Mouse (Mus musculus): Measurements from ENCODE around the gene Vamp2.

Vamp2 gene

DNA sequence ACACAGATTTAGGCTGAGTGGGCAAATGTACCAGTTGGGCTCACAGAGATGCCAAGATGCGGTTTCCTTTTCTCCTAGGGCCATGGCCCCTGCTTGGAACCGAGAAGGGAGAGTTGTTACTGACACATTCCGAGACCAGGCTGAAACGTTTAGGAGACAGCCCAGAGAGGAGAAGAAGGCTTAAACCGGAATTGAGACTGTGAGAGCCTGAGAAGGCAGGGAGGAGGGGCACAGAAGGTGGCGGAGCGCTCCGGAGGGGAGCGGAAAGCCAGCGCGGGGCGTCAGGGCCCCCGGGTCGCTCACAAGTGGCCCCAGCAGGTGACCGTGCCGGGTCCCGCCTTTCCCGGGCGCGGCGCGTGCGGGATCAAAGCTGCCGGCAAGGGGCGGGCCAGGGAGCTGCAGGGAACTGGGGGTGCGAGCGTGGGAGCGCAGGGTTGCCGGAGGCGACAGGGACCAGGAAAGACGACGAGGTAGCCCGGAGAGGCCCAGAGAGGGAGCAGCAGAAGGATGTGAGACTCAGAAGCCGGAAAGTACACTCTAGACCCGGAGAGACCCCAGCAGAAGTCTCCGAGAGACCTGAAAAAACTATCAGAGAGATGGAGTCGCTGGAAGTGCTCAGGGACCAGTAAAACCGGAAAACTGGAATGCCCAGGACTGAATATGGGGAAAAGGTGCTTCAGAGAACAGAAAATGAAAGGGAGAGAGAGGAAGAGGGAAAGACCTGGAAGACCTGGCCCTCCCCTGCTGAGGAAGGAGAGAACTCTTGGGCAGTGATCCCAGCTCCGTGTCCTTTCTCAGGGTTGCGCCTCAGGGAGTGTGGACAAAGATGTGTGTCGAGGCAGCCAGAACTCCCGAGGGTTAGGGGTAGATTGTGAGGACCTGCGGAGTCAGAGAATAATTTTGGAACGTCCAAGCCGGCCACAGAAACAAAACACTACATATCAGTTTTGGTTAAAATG, 29.7 kb downstream of the Vamp2 start:
- DNase-seq, result peak; percentile 81

DNA sequence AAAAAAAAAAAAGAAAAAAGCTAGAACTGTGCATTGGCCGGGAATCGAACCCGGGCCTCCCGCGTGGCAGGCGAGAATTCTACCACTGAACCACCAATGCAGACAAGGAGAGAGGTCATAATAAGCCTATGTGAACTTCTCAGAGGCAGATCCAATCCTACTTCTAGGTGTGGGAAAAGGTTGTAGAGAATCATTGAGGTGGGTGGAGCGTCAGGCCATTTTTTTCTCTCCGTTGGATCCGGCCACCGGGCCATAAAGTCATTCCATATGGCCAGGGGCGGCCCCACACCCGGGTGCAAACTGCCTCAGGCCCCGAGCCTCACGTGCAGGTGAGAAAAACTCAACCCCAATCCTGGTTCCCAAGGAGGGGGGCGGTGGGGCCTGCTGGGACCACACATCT, 30.5 kb downstream of the Vamp2 start:
- DNase-seq, result peak; percentile 86

DNA sequence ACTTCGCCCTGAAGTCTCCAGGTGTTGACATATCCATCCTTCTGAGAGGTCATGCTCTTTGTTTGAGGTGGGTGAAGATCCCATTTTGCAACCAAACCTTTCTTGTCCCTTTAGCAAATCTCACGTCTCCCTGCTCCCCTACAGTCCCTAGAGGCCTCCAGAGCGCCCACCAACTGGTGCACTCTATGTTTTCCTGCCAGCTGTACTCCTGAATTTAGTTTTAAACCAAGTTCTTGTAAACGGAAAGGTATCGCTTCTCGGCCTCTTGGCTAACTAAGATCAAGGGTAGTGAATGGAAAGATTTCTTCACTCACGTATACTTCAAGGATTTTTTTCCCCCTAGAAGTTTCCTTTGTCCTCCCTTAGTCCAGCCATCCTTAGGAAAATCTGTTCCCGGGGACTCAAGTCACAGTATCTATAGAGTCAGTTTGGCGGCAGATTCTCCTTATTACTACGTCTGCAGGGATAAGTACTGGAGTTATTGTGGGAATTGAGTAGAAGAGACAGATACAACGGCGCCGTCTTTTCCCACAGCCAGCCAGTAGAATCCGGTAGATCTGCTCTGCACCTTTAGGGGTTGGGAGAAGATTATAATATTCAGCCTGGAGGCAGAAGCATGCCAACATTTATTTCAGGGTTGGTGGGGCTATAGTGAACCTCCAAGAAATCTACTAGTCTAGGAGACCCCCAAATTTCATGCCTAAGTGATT, 31.3 kb downstream of the Vamp2 start:
- DNase-seq, result no peak

- peak; percentile 24 for DNase-seq
Measured at GRCm38 (mm10) chr11:69120221-69121000, 32.1 kb downstream of the Vamp2 start, which contains the start of gene Hes7. Hes7 (plus strand) TSS chr11:69120404.

DNA sequence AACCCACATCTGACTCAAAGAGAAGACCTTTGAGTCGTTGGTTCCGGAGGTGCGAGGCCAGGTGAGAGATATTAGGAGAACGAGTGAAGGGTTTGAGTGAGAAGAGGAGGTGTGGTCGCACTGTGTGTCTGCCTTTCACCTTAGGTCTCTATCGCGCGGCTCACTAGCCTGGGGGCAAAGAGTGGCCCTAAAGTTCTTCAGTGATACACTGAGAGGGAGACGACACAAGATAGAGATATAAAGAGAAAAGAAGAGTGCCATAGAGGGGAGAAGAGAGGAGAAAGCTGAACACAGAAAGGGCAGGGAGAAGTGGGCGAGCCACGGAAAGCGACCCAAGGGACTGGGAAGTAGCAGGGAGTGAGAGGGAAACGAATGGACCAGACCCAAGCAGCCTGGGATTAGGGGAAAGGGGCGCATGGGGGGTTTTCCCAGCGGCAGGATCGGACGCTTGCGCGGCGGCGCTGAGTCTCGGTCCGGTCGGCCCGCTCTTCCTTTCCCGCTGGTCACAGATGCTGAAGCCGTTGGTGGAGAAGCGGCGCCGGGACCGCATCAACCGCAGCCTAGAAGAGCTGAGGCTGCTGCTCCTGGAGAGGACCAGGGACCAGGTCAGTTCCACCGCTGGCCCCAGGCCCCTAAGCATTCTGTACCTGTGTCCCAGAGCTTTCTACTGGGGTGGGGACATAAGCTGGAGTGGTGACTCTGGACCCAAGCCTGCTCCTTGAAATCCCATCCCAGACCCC, 32.9 kb downstream of the Vamp2 start:
- DNase-seq, result no peak

GRCm38 (mm10) chr11:69121741-69122335, 33.5 kb downstream of the Vamp2 start:
- DNase-seq, result peak; percentile 54

DNA sequence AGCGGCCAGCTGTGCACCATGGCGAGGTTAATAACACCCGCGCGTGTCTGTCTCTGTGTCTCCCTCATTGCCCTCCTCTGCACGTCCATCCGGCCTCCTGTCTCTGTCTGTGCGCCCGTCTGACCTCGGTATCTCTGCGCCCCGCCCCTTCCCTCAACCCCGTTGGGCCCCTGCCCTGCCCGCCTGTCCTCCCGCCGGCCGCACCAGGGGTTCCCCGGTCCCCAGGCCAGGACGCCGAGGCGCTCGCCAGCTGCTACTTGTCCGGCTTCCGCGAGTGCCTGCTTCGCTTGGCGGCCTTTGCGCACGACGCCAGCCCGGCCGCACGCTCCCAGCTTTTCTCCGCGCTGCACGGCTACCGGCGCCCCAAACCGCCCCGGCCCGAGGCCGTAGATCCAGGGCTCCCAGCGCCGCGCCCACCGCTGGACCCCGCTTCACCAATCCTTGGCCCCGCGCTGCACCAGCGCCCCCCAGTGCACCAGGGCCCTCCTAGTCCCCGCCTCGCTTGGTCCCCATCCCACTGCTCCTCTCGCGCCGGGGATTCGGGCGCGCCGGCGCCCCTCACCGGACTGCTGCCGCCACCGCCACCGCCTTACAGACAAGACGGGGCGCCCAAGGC, 34.2 kb downstream of the Vamp2 start, which contains the start of gene 9130213A22Rik:
Gene 9130213A22Rik (minus strand): TSS at position 254 of the 616 bp plus-strand sequence.
- peak; percentile 88 for DNase-seq

GRCm38 (mm10) chr11:69123056-69123692, 34.9 kb downstream of the Vamp2 start:
- DNase-seq, result peak; percentile 88

DNA sequence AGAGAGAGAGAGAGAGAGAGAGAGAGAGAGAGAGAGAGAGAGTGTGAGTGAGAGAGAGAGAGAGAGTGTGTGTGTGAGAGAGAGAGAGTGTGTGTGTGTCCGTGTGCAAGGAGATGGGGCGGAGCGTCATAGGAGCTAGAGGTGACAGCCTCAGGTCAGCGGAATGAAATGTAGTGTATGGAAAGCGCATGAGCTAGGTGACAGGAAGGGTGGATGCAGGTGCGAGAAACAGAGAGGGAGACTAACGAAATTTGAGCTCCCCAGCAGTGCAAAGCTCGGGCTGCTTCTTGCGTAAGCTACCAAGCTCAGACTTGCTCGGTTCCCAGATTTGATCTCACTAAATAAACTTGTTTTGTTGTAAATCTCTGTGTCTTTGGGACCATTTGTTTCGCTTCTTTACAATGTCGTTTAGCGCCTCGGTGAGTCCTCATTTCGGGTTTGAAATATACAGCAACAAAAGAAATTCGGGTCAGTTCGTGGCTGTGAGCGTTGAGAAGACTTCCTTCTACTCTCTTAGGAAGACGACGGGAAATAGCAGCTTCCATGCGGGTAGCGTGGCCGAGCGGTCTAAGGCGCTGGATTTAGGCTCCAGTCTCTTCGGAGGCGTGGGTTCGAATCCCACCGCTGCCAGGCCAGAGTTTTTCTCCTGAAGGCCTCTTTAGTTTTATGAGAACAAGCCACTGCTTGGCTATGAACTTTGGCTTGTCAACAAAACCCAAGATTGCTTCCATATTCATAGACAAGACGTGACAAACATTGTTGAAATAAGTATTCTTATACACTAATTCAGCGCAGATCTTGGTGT, 35.6 kb downstream of the Vamp2 start:
- DNase-seq, result peak; percentile 84

GRCm38 (mm10) chr11:69124498-69124847, 36.2 kb downstream of the Vamp2 start:
- DNase-seq, result peak; percentile 75

DNA sequence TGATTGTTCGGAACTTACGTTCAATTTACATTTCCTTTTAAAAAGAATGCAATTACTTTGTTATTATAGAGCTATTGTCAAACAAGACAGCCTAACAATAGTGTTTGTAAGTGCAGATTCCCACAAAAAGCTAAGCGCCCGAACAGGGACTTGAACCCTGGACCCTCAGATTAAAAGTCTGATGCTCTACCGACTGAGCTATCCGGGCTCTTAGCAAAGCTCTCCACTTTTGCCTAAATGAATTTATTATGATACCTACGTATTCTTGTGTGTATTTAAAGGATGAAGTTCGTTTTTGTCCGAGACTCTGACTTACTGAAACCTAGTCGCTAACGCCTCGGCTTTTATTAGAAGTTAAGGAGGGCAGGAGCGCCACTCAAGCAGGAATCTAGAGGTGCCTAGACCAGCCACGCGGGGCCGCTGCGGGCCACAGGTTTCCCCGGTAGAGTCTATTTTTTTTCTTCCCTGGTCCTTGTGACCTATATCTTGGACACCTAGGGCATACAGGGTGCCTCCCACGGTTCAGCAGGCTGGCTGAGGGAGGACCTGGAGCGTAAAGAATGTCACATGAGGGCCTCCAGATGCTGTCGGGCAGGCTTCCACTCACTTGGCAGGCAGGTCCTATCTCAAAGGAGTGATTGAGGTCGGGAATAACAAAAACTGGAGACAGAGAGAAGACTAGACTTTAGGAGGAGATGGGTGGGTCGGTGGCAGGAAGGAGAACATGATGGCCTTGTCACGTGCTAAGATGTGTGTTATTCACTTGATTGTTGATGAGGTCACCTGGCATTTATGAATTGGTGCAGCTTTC, 37.0 kb downstream of the Vamp2 start:
- peak; percentile 83 for DNase-seq

DNA sequence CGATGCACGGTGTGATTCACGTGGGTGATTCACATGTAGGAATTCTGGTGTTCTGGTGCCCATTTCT, 37.4 kb downstream of the Vamp2 start, which contains the start of gene Aloxe3:
Gene Aloxe3 (plus strand): TSS at position 45 of the 67 bp plus-strand sequence.
- DNase-seq, result no peak

DNA sequence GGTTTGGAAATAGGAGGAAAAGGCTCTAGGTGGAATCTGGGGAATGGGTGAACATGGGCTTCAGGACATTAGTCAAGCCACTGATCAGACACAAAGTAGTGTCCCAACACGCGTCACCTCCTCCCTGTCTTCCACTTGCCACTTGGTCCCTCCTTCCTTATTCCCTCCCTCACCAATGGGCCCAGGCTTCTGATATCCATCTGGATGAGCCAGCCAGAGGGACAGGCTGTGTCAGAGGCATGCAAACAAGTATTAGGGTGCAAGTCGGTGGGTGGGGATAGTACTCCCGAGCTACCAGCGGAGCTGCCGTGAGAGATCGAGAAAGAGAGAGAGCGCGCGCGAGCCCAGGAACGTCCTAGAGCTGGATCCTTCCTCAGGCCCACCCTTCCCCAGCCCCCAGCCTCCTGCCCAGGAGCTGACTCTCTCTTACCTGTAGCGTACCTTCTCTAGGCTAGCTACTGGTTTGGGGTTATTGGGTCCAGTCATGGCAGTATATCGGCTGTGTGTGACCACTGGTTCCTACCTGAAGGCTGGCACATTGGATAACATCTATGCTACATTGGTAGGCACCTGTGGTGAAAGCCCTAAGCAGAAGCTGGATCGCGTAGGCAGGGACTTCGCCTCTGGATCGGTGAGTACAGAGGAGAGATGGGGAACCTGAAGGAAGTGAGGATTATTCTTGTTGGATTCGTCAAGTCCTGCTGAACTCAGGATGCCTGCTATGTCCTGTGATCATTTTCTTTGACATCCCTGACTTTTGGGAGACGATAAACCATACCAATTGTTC, 37.8 kb downstream of the Vamp2 start:
- peak; percentile 30 for DNase-seq

GRCm38 (mm10) chr11:69126706-69127095, 38.4 kb downstream of the Vamp2 start:
- DNase-seq, result no peak

DNA sequence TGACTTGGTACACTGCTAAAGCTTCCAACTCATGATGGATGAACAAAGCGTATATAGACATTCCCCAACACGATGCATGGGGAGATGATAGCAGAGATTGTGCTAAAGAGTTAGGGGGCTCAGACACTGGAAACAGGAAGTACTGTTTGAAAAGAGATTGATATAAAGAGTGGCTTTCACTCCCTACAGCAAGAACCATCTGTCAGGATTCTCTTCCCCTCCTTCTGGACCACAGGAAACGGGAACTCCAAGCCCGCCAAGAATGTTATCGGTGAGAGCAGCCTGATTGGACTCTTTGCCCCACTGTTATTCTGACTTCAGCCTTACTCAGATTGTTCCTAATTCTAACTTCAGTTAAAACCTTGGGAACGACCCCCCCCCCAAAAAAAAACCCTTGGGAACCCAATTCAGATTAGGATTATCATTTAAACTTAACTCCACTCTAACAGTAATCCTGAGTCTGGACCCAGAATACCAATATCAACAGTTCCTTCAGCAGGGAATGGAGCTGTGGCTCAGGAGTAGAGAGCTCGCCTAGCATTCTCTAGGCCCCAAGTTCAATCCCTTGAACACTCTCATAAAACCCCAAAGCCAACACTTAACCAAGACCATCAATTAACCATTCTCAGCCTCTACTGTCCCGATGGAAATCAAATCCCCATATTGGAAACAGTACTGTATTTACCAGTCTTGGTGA, 40.3 kb downstream of the Vamp2 start:
- DNase-seq, result no peak

DNA sequence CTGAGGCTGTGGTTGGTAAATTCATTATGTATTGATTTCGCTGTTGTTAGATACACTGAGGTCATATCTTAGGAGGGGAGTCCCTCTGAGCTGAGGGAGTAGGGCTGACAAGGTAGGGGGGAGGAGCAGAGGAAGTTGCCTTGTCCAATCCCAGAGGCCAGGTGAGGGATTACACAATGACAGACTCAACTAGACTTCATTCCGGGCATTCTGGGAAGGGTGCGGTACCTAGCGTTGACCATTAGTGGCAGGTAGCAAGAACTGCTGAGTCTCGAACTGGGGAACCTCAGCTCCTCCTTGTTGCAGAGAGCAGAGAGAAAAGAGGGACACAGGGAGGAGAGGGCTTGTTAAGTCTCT, 45.3 kb downstream of the Vamp2 start:
- no peak for DNase-seq

DNA sequence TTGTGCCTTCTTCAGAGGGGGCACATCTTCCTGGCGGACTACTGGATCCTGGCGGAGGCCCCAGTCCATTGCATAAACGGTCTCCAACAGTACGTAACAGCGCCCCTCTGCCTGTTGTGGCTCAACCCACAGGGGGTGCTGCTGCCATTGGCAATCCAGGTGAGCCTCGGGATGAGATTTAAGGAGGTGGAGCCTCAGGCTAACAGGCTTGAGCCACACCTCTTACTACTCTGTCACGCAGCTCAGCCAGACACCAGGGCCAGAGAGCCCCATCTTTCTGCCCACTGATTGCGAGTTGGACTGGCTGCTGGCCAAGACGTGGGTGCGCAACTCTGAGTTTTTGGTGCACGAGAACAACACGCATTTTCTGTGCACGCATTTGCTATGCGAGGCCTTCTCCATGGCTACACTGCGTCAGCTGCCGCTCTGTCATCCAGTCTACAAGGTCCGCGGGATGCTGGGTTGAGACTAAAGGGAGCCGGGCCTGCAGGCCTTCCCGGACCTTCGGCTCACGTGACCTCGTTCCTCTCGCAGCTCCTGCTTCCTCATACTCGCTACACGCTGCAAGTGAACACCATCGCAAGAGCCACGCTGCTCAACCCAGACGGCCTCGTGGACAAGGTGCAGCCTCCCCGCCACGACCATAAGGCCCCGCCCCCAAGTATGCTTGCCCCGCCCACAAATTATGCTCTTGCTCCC, 45.8 kb downstream of the Vamp2 start:
- peak; percentile 70 for DNase-seq

DNA sequence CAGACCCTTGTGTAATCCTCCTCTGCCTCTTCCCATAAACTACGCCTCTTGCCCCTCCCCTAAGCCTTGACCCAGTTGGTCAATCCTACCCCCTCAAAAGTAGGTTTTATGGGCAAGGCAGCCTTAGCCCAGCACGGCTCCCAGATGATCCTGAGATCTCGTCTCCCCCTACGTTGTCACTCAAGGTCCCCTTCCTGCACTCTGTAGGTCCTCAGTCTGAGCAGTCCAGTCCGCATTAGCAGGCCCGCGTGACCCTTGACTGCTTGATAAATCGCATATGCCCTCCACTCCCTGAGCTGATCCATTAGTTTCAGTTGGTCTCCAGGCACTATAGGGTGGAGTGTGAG, 46.3 kb downstream of the Vamp2 start:
- no peak for DNase-seq

Measured in thymus, postnatal 14 days (tissue).